Mouse (Mus musculus) adrenal gland, postnatal 36 days (tissue): ENCODE data around the gene Shf. TPM values are rescaled to one million over a fixed set of nuclear protein-coding genes. Genes with fewer than 3 reads are reported as not detected.
"Not testable (repeated sequence)": the region's sequence is repeated elsewhere in the genome, so short reads cannot be mapped to it uniquely, and the experiment has no call there.

Source experiments
- DNase-seq, 2 experiments: peaks; one replicate each; pipeline ENCODE4 v3.0.0; 2021; ENCODE audit warnings: mixed read lengths in 1 of 2
- total RNA-seq, 2 experiments: library from RNA; stranded (reverse); gene quantifications; 2 replicates each; pipeline ENCODE4 v1.2.3; 2021

Gene Shf
- total RNA-seq, 2 experiments from 2014 or later, result 9.3 to 9.4 TPM

DNA sequence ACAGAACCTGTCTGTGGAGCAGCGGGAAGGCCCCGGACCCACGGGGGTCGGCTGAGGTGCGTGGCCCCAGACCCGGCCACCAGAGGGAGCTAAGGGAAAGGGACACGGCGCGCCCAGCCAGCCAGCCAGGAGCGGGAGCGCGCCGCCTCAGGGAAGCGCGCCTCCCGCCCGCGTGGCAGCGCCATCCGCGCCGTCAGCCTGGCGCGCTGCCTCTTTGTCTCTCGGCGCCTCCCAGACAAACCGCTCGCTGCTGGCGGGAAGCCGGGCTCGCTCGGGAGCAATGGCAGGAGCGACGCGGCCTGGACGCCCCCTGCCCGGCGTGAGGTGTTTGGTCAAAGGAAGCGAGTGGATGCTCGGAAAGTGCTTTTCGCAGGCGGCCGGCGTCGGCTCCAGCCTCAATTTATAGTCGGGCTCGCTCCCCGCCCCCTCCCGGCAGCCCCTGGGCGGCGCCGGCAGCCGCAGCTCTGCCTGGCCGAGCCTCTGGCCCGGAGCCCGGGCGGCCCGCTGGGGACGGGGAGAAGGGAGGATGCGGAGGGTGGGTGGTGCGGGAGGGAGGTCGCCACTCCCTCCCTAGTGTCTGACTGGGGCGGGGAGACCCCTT, 20.3 kb downstream of the Shf start:
- peak; percentile 89 to 94 for DNase-seq

DNA sequence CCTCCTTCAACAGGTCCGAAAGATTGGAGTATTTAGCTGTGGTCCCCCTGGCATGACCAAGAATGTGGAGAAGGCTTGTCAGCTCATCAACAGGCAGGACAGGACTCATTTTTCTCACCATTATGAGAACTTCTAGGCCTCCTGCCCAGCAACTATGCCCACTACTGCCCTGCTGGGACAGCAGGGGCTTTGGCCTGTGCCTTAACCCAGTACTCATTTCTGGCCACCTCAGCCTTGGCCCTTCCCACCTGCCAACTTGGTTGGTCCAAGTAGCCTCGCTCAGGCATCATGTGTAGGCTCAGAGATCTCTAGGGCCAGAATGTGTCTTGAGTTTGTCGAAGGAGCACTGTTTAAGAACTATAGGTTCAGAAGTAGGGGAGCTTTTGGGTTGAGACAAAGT, 21.7 kb downstream of the Shf start:
- DNase-seq, result no peak

DNA sequence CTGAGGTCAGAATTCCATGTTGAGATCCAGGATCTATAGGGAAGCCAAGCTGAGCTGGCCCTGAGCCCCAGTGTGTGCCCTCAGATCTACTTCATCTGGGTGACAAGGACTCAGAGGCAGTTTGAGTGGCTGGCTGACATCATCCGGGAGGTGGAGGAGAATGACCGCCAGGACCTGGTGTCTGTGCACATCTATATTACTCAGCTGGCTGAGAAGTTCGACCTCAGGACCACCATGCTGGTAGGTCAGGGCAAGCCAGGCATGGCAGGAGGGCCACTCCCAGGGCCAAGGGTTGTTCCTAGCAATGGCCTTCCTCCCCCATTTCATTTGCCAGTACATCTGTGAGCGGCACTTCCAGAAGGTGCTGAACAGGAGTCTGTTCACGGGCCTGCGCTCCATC, 22.8 kb downstream of the Shf start:
- not testable (repeated sequence) for DNase-seq

DNA sequence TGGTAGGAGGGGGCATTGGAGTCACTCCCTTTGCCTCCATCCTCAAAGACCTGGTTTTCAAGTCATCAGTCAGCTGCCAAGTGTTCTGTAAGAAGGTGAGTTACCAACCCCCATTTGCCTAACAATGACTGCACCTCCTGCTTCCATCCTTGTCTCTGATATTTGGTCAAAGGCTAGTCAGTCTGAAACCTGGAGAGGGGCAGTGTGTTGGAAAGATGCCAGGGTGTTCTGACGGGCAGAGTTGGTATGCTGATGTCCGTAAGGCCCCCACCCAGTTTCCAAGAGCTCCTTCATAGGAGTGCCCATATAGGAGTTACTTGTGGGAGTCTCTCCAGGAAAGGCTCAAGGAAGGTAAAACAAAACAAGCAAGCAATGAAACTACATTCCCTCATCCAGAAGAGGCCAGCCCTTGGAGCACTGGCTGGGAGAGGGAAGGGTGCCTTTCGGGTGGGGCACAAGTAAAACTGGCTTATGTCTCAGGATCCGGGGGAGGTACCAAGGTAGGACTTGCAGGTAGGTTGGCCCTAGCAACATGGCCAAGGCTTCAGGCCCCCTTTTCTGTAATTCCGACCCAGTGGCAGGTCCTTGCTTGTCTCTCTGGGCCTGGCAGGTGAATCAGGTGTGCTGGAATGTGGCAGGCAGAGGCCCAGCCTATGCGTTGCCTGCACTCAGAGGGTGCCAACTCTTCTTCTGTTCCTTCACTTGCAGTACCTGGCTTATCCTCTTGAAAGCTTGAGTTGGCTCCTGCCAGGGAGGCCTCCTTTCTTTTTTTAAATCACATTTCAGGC, 23.7 kb downstream of the Shf start:
- no peak for DNase-seq

DNA sequence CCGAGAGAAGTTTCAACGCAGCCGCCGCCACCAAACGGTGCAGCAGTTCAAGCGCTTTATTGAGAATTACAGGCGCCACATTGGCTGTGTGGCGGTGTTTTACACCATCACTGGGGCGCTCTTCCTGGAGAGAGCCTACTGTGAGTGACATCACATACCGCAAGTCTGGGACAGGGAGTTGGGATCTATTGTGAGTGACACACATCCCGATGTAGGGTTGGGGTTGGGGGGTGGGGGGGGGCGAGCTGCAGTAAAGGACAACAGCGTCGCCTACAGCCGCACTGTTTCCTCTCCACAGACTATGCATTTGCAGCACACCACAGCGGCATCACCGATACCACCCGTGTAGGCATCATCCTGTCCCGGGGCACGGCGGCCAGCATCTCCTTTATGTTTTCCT, 31.7 kb downstream of the Shf start:
- DNase-seq, result no peak

DNA sequence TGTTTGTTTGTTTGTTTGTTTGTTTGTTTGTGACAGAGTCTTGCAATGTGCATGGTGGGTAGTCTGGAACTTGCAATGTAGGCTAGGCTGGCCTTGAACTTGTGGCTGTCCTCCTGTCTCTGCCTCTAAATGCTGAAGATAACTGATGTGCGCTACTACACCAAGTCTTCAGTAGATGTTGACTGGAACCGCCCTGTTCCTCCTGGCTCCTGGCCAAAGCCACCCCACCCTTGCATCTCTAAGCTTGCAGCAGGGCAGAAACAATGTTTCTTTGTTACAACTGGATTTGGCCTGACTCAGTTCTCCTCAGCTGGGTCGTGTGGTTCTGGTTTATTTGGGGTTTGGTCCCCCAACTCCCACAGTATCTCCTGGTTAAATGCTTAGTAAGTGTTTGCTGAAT, 34.8 kb downstream of the Shf start:
- no peak for DNase-seq

DNA sequence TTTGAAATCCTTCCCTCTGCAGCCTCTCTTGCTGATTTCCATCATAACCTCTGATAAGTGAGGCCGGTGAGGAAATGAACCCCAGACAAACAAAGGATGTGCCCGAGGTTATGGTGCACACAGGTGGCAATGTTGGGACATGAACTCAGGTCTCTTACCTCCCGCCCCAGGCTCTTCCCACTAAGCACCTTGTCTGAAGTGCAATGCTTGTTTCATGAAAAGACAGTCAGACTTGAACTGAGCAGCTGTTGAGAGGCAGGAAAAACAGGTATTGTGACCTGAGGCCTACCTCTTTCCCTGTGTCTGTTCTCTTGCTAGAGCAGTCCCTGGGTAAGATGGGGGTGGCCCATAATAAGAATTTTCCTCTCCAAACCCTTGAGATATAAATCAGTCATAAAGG, 36.7 kb downstream of the Shf start:
- no peak for DNase-seq

DNA sequence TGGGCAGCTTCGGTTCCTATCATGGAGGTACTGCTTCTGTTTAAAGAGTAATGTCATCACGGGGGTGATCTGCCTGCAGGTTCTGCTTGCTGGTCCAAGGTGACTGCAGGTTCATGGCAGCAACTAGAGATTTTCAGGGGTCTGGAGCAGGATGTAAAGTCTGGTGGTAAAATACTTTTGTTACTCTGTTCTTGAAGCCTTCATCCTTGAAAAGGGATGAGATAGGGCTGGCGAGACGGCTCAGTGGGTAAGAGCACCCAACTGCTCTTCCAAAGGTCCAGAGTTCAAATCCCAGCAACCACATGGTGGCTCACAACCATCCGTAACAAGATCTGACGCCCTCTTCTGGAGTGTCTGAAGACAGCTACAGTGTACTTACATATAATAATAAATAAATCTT, 38.6 kb downstream of the Shf start:
- not testable (repeated sequence) for DNase-seq

DNA sequence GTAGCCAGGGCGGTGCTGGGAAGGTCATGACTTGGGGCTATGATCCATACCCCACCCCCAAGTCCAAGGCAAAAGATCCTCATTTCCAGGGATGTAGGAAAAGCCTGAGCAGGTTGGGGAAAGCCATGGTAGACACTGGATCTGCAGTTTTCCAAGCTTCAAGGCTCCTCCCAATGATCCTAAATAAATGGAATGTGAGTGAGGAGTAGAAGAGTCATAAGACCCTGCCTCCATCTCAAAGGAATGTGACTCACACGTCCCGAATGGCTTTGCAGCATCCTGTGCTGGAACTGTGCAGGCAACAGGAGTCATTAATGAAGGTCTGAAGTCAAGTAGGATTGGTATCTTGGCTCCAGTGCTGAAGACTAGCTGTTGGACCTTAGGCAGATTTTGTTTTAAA, 41.0 kb downstream of the Shf start:
- DNase-seq, result no peak

DNA sequence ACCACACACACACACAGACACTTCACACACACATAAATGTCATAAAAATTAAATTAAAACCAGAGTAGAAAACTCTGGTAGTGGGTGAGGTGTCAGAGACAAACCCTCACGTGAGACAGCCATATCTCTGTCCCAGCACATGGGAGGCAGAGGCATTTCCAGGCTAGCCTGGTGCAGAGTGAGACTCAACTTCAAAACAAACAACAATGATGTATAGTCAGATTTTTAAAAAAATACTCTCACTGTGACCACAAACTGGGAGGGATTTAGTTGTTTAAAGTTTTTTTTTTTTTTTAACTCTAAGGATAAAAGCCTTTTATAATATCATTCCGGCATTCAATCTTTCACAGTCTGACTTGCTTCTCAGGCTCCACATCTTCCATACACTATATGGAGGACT, 43.6 kb downstream of the Shf start:
- DNase-seq, result no peak

DNA sequence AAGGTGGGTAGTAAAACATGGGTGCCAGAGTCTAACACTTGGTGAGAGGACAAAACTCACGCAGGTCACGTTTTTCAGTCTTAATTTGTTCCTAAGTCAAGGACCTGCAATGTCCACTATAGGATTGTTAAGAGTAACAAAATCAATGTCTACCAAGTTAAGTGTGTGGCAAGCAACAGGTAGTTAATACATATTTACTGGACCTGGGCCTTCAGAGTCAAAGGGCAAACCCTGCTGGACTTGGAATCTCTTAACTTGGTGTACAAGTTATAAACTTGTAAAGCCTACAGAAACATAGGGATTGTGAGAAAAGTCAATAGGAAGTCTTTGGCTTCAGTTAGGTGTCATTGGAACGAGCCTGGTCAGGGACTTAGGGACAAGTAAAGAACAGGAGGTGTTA, 44.4 kb downstream of the Shf start:
- DNase-seq, result no peak

DNA sequence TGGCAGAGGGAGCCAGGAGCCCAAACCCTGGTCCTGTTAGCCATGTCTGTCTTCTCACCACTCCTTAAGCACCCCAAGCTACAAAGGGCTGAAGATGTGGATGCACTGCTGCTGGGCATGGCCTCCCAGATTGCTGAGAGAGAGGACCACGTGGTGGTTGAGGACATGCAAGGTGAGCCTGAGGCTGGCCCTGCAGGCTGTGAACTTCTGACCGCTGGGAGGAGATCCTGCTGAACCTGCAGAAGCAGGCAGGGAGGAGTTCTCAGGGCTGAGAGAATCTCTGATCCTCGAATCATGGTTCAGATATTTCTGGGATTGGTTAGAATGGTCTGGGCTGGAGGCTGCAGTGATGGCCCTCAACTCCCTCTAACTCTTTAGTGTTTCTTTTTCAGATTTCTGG, 45.0 kb downstream of the Shf start:
- DNase-seq, result no peak

DNA sequence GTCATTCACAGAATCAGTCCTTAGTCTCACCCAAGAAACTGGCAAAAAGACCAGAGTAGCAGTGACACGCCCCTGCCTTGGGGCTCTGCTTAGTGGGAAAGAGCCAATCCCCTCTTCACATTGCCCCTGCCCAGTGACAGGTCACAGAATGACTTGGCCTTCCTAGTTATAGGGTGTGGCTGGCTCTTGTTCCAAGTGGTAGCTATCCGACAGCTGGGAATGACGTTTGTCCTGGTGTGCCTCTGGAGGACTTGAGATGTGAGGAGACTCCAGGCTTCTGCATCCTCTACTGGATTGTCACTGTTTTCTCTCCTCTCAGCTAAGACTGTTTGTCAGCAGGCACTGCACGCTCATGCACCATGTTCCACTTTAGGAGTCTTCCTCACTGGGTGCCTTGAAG, 51.6 kb downstream of the Shf start:
- no peak for DNase-seq

DNA sequence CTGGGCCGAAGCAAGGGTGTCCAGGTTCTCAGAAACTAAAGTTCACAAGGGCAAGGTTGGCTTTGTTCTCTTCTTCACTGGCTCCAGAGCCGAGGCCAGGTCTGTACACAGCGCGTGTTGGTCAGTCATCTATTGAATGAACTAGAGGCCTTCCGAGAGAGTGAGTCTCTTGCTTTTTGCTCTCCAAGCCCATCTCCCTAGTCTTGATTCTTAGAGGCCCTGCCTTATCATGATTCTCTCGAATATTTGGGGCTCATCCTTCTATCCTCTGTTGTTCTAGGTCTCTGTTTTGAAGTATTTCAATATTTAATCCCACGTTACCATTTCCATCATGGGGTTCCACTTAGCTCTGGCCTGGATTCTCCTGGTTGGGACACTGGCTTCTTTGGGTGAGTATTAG, 53.6 kb downstream of the Shf start, which contains the start of gene Duox1:
Gene Duox1 (plus strand): TSS at position 301 of the 400 bp plus-strand sequence.
- no peak for DNase-seq

DNA sequence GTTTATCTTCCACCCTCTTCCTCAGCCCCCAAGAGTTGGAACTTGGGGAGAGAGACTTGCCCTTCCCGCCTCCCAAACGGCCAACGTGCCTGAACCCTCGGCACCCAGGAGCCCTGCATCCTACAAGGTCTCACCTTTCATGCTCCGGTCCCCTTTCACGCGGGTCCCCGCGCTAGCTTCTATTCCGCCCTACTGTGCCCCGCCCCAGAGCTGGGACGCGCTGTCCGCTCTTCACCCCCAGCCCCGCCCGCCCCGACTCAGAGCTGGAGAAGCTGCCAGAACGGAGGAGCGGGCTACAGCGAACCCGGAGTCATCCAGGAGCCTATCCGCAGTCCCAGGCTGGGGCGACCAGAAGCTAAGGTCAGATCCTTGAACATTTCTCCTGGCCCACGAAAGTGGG, 55.4 kb downstream of the Shf start, which contains the start of gene Duoxa1:
Gene Duoxa1 (minus strand): TSS at position 195 of the 400 bp plus-strand sequence.
- no peak for DNase-seq

DNA sequence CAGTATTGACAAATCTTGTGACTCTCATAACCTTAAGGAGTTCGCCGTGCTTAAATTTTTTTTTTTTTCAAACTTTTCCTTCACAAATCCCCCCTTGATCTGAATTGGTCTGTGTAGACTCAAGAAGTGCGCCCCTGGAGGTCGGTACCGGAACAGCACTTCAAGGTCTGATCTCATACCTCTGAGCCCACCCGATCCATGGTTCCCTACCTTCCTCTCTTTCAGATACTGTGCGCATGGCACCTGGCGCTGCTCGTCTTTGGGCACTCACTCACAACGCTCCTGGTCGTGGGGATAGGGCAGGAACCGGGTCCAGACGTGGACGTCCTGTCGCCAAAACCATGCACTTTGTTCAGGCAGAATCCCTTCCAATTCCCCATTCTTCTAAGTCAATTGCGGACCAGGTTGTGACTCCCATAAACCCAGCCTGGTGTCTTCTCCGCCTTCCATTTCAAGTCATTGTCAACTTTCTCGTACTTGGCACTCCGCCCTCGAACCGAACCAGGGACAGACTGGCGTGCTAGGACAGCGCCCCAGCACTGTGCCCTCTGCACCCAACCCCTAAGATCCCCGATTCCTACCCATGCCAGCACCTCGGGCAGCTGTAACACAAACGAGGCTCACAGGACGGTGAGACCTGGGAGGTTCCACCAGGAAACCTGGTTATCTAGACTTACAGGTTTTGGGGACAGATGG, 56.1 kb downstream of the Shf start:
- peak; percentile 48 to 64 for DNase-seq

DNA sequence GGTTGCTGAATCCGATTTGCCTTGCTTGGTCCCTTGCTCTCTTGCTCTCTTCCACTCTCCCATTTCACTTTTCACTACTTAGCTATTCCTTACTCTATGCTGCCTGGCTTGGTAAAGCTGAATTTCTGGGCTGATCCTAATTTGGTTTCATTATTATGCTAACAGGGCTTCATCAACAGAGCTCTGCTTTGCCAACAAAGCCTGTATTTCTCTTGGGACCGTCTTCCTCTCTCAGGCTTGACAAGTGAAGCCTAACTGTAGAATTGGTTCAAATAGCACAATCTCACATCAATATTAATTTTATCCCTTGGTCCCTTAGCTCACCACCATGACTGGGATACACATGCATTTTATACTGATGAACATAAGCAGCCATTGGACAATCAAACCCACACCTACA, 57.4 kb downstream of the Shf start:
- DNase-seq, result no peak

DNA sequence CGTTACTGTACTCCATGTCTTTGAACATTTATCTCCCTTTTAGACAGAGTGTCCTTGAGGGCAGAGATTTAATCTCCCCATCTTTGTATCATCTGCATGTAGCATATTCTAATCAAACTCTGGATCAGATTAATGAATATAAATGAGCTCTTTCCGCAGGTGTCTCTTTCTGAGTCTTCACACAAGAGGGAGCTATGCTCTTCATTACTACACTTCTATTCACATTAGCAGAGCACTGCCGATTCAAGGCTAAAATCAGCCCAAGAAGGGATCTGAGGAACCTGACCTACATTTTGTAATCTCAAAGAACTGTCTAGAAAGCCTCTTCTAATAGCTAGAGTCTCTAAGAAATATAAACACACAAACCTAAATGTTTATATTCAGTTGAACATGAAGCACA, 59.3 kb downstream of the Shf start:
- DNase-seq, result no peak

DNA sequence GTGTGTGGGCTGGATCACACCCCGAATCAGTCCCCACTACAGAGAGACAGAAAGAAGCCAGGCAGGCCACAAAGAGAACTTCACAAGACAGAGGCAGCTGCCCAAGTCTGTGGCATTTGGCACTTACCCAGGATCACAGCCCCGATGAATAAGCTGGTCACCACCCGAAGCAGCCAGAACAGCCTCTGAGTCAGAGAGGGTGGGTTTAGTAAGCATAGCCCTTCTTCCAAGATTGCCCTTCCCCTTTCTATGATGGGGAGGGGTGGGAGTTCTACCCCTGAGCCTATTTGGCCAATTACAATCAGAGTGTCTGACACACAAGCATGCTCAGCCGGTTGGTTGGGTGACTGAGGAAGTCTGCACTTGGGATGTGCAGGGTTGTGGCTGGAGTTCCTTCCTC, 62.8 kb downstream of the Shf start:
- DNase-seq, result peak; percentile 73 to 76

DNA sequence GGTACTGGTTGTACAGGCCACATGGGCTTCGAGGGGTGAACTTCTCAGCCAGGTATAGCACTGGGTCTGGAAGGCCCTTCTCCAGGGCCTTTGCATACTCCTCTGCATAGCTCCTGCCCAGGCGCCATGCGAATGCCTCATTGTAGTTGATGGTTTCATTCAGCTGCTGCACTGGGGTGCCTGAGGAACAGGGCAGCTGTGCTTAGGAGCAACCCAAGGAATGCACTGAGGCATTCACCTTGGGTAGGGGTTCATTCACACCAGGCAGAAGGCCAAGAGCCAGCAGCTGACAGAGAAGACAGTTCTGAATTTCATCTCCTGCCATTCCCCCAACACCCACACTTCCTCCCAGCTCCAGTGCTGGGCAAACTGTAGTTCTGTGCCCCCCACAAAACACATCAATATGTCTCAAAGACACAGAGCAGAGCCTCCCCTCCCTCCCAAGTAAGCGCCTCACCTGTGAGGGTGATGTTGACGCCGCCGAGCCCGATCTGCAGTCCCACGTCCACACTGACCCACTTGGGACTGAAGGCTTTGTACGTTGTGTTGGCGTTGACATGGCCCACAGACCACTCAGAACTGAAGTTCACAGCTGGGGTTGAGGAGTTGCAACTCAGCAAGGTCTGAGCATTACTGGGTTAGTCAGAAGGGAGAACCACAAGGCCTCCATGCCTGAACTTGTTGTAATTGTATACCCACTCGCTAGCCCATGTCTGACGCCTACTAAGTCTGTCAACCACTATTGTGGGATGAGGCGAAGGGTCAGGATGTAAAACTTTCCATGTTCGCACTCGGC, 63.7 kb downstream of the Shf start:
- DNase-seq, result no peak

DNA sequence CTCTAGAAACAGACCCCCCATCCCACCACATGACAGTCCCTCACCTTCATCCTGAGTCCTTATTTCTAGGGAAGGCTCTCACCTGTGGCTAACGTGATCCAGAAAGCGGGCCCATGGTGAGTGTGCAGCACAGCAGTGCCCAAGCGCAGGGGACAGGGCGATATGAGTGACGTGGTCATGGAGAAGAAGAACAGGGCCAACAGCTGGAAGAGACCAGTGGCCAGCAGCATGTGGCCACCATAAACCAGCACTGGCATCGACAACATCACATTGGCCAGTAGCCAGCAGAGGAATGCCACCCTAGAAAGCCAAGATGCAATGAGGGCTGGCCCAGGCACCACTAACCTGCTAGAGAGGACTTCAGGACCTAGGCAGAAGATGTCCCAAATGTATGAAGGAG, 64.4 kb downstream of the Shf start:
- no peak for DNase-seq

DNA sequence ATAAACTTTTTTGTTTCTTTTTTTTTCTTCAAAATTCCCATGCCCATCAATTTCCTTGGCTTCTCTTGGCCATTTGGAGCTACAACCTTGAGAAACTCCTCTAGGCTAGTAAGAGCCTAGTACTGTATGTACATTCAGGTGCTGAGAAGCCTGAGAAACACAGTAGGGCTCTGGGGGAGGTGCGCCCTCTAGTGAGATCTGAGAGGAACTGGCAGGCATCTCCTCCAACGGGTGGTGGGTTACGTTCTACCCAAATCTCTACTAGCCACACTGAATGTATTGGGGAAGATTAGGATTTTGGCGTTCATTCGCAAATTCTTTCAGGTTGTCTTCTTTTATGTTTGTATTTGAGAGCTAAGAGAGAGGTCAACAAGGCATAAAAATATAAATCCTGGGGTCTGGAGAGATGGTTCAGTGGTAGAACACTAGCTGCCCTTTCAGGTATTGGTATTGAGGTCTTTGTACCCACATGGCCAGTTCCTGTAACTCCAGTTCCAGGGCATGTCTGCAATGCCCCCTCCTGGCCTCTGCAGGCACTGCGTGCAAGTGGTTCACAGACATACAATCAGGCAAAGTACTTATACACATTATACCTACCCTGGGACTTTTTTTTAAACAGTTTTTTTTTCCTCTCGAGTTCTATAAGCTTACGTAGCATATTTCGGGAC, 66.3 kb downstream of the Shf start:
- DNase-seq, result peak; percentile 57 to 68
